1 mouse cellular context compared by ENCODE assay signal in the genomic region with DNA sequence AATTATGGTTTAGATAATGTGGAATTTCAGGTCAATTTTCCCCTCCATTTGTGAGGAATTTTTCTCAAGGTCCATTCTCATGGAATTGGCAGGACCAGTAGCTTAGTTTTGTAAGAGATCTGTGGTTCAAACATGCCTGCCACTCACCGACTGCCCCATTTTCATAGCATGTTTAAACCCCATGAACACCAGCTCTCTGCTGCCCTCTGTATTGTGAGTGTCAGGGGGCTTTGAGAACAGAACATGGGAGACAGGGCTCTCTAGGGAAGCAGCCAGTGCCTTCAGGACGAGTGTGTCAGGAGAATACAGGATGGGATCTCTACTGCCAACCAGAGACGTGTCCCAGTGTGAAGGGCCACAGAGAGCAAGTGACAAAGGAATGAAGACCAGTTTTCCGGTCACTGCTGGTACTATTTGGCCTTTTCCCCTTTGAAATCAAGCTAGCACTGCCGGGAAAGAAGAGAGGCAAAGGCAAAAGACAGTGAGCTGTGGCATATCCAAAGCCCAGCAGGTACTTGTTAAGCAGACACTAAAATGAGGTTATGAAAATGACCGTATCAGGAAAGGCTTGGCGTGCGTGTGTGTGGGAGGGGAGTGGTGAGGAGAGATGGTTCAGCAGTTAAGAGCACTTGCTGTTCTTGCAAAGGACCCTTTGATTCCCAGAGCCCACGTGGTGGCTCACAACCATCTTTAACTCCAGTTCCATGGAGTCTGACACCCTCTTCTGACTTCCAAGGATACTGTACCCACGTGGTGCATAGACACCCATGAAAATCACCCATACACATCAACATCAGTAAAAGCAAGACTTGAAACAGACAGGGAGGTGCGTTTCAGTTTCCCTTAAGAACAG.
TF ChIP-seq lines count a peak whose summit lies in the region.

No protein-coding gene starts in this region.

TF ChIP-seq in MEL, 35 proteins besides CTCF, POLR2A, EP300 and RAD21:
- TF ChIP-seq GABPA (IDR thresholded peaks at IDR 0.05; ENCODE audit: low read depth, low read length): no peak
- peak; percentile 41 for TF ChIP-seq NELFE (IDR thresholded peaks at IDR 0.05; ENCODE audit: low read depth, low read length)
- peak; percentile 2; the same call in 1 of the 2 replicates for TF ChIP-seq SIN3A (IDR thresholded peaks at IDR 0.05; ENCODE audit: low read length)
- TF ChIP-seq TAL1 (IDR thresholded peaks at IDR 0.05; ENCODE audit: low read length): no peak
- no peak for TF ChIP-seq NRF1 (IDR thresholded peaks at IDR 0.05; ENCODE audit: insufficient read depth, low read depth, low read length, poor library complexity, severe bottlenecking)
- TF ChIP-seq MAZ (IDR thresholded peaks at IDR 0.05; ENCODE audit: low read depth, low read length): 0 out of 2 replicates have a peak, but pooled peaks have one; percentile 52
- peak; percentile 88 for TF ChIP-seq MYC (IDR thresholded peaks at IDR 0.05; ENCODE audit: low read depth, low read length)
- no peak for TF ChIP-seq UBTF (IDR thresholded peaks at IDR 0.05; ENCODE audit: borderline replicate concordance, insufficient read depth, low read depth, low read length)
- TF ChIP-seq ZC3H11A (IDR thresholded peaks at IDR 0.05; ENCODE audit: low read depth, low read length): no peak
- TF ChIP-seq KAT2A (conservative IDR thresholded peaks at IDR 0.05; ENCODE audit: low read depth, low read length): no peak
- TF ChIP-seq RCOR1 (IDR thresholded peaks at IDR 0.05; ENCODE audit: low read depth, low read length): no peak
- TF ChIP-seq HCFC1 (IDR thresholded peaks at IDR 0.05; ENCODE audit: low read depth, low read length): no peak
- TF ChIP-seq TCF12 (IDR thresholded peaks at IDR 0.05; ENCODE audit: low read depth, low read length): peak; percentile 4; the same call in 1 of the 2 replicates
- no peak for TF ChIP-seq POLR2AphosphoS5 (IDR thresholded peaks at IDR 0.05; ENCODE audit: borderline replicate concordance, low read depth, low read length)
- TF ChIP-seq SMC3 (IDR thresholded peaks at IDR 0.05; ENCODE audit: low read depth, low read length): peak; percentile 30; the same call in 1 of the 2 replicates
- TF ChIP-seq E2F4 (IDR thresholded peaks at IDR 0.05; ENCODE audit: borderline replicate concordance, low read depth, low read length): no peak
- no peak for TF ChIP-seq CHD1 (IDR thresholded peaks at IDR 0.05; ENCODE audit: low read depth, low read length)
- no peak for TF ChIP-seq MEF2A (IDR thresholded peaks at IDR 0.05; ENCODE audit: extremely low read depth, insufficient replicate concordance, low read depth, low read length, poor library complexity, severe bottlenecking)
- TF ChIP-seq ETS1 (IDR thresholded peaks at IDR 0.05; ENCODE audit: low read depth, low read length): no peak
- TF ChIP-seq MYB (IDR thresholded peaks at IDR 0.05; ENCODE audit: low read depth, low read length): no peak
- no peak for TF ChIP-seq POLR2AphosphoS2 (IDR thresholded peaks at IDR 0.05; ENCODE audit: low read length)
- TF ChIP-seq ELF1 (IDR thresholded peaks at IDR 0.05; ENCODE audit: low read depth, low read length): no peak
- no peak for TF ChIP-seq MAFK (IDR thresholded peaks at IDR 0.05; ENCODE audit: borderline replicate concordance, low read depth, low read length)
- TF ChIP-seq ZKSCAN1 (IDR thresholded peaks at IDR 0.05; ENCODE audit: low read depth, low read length): no peak
- no peak for TF ChIP-seq USF2 (IDR thresholded peaks at IDR 0.05; ENCODE audit: borderline replicate concordance in 1 of 2, insufficient read depth in 1 of 2, low read depth in 1 of 2, low read length in 2 of 2)
- no peak for TF ChIP-seq TBP (IDR thresholded peaks at IDR 0.05; ENCODE audit: low read depth, low read length)
- no peak; the same call in 1 of the 2 replicates for TF ChIP-seq MXI1 (IDR thresholded peaks at IDR 0.05; ENCODE audit: low read depth, low read length)
- no peak for TF ChIP-seq CHD2 (IDR thresholded peaks at IDR 0.05; ENCODE audit: low read length)
- TF ChIP-seq JUND (IDR thresholded peaks at IDR 0.05; ENCODE audit: low read depth, low read length): no peak
- TF ChIP-seq MAX (IDR thresholded peaks at IDR 0.05; ENCODE audit: low read length): peak; percentile 74
- TF ChIP-seq ZNF384 (IDR thresholded peaks at IDR 0.05; ENCODE audit: low read depth, low read length): no peak
- peak; percentile 54 for TF ChIP-seq USF1 (IDR thresholded peaks at IDR 0.05; ENCODE audit: low read depth, low read length)
- no peak for TF ChIP-seq BHLHE40 (IDR thresholded peaks at IDR 0.05; ENCODE audit: borderline replicate concordance, low read depth, low read length)
- TF ChIP-seq ZMIZ1 (IDR thresholded peaks at IDR 0.05; ENCODE audit: low read depth, low read length): no peak
- no peak for TF ChIP-seq GATA1 (IDR thresholded peaks at IDR 0.05; ENCODE audit: low read depth, low read length)
